In genomic region chr16:38673511-38673910, GRCm38 (mm10) we compare ENCODE assay signal across 9 mouse cellular contexts. TPM values are rescaled to one million over a fixed set of nuclear protein-coding genes. Genes with fewer than 3 reads are reported as not detected.
DNase-seq lines count a peak whose midpoint lies in the region; ATAC-seq and TF ChIP-seq lines count a peak whose summit lies in the region.
"Had no signal": no experiment of that assay in that cellular context is flagged by ENCODE, and none has a peak within 500 bp of the region (broad histone marks: within the 10 kb centered on the region; RNA-seq: fewer than 3 reads in every experiment).

No protein-coding gene starts in this region.

- no peak for TF ChIP-seq POLR2A in testis, adult 2 months (IDR thresholded peaks at IDR 0.05; ENCODE audit: control insufficient read depth, low read depth, low read length)

- H3K36me3 ChIP-seq in testis, adult 2 months (ENCODE audit: control insufficient read depth, insufficient read depth, low read length) = no peaks in the 10 kb centered on the region
- no peaks in the 10 kb centered on the region for H3K36me3 ChIP-seq in neural tube, embryonic 14.5 days (ENCODE audit: control insufficient read depth, insufficient read depth, low read length)

- H3K9ac ChIP-seq in neural tube, embryonic 14.5 days (replicated peaks; ENCODE audit: low read depth, low read length) = no peak overlapping the region

- no peaks in the 10 kb centered on the region for H3K27me3 ChIP-seq in testis, adult 2 months (ENCODE audit: control insufficient read depth, insufficient read depth, low read length)
- no peaks in the 10 kb centered on the region for H3K27me3 ChIP-seq in neural tube, embryonic 14.5 days (ENCODE audit: control insufficient read depth, insufficient read depth, low read length)

- H3K27ac ChIP-seq in testis, adult 2 months (ENCODE audit: control insufficient read depth, insufficient read depth, low read depth, low read length) = no peak overlapping the region
- peak overlapping the region; percentile 46 for H3K27ac ChIP-seq in neural tube, embryonic 14.5 days (ENCODE audit: low read depth, low read length)

- no peak for TF ChIP-seq CTCF in testis, adult 2 months (IDR thresholded peaks at IDR 0.05; ENCODE audit: control insufficient read depth, insufficient read depth, insufficient replicate concordance, low read depth, low read length)

- WGBS in neural tube, embryonic 14.5 days = 30% methylated on average over 15 of the region's 15 CpGs

- ATAC-seq in frontal cortex, adult (ENCODE audit: low TSS enrichment) = peak; percentile 91
- ATAC-seq in neural tube, embryonic 14.5 days (ENCODE audit: low read depth) = peak; percentile 94
- ATAC-seq: Patski had no signal

- H3K9me3 ChIP-seq in neural tube, embryonic 14.5 days (ENCODE audit: control insufficient read depth, low read length) = no peaks in the 10 kb centered on the region; the same call in 1 of the 2 replicates

- intact Hi-C loops in gastrocnemius, postnatal 36 days (cut with DNase I) = no loop called here

- H3K4me1 ChIP-seq in testis, adult 2 months (ENCODE audit: control insufficient read depth, insufficient read depth, low read length) = peaks cover 9% of the 10 kb centered on the region
- no peaks in the 10 kb centered on the region; the same call in 1 of the 2 replicates for H3K4me1 ChIP-seq in neural tube, embryonic 14.5 days (ENCODE audit: control insufficient read depth, insufficient read depth, low read length)

- no peak overlapping the region for H3K4me2 ChIP-seq in neural tube, embryonic 14.5 days (ENCODE audit: low read depth, low read length)

- peak overlapping the region; percentile 35; the same call in 1 of the 2 replicates for H3K4me3 ChIP-seq in testis, adult 2 months (ENCODE audit: control insufficient read depth, low read depth, low read length)
- H3K4me3 ChIP-seq in neural tube, embryonic 14.5 days (ENCODE audit: low read depth, low read length) = no peak overlapping the region

- DNase-seq in testis, postnatal 10 days (ENCODE audit: low spot score) = no peak
- DNase-seq in layer of hippocampus, postnatal 14 days (ENCODE audit: low spot score in 2 of 2) = peak; percentile 74 to 91
- DNase-seq in ovary, postnatal 14 days (ENCODE audit: low spot score) = no peak
- DNase-seq in gastrocnemius, postnatal 36 days = no peak
- no peak for DNase-seq in adrenal gland, adult (ENCODE audit: inconsistent age in 2 of 2, low spot score in 1 of 2)

RNA-seq across cellular contexts. Expression of gene Arhgap31, which starts 39.6 kb away (rescaled TPM):
- polyA plus RNA-seq in testis, adult 2 months (2012; rRNA removed) = 1.9 and 2.6 TPM in 2 replicates
- total RNA-seq in layer of hippocampus, postnatal 14 days (2021) = 10 to 100 TPM; 24.1 to 25.4 TPM
- polyA plus RNA-seq in neural tube, embryonic 14.5 days (2014; fragmentation: Nextera tagmentation; extraction: Ambion mirVana) = 3.8 and 7.8 TPM in 2 replicates
- total RNA-seq in gastrocnemius, postnatal 36 days (2021) = 10 to 100 TPM; 12.3 to 12.4 TPM

Comparison
In these comparisons a context has a peak if more than half of its experiments do, and no peak if none do; other contexts are left out.
1. DNase-seq: peak in layer of hippocampus, postnatal 14 days (2 of 2); none in testis, postnatal 10 days (single experiment), ovary, postnatal 14 days (single experiment), gastrocnemius, postnatal 36 days (0 of 2) and adrenal gland, adult (0 of 2).